Mouse (Mus musculus) hindbrain, embryonic 15.5 days (tissue): ENCODE results near the gene Gm49027. TPM values are rescaled to one million over a fixed set of nuclear protein-coding genes. Genes with fewer than 3 reads are reported as not detected.

Experiments used
- ATAC-seq: fragments of 200-750 bp; cut with Nextera tagmentation; 2 replicates; pipeline ENCODE4 v1.8.0; 2017; ENCODE audit warnings: low read depth, moderate number of reproducible peaks, moderate TSS enrichment; ENCODE audit not compliant: low FRiP score
- H3K27ac ChIP-seq: fragments of 300-500 bp; sonication (generic); replicated peaks from 2 replicates; pipeline ENCODE4 v1.5.1; 2015; ENCODE audit warnings: mild to moderate bottlenecking, inconsistent platforms
- H3K27me3 ChIP-seq: fragments of 300-500 bp; sonication (generic); 2 replicates; pipeline ENCODE4 v1.6.1; 2015; ENCODE audit warnings: control low read depth, inconsistent platforms
- H3K36me3 ChIP-seq: fragments of 300-500 bp; sonication (generic); 2 replicates; pipeline ENCODE4 v1.6.1; 2015; ENCODE audit warnings: control low read depth, inconsistent platforms
- H3K4me1 ChIP-seq: fragments of 300-500 bp; sonication (generic); replicated peaks from 2 replicates; pipeline ENCODE4 v1.6.1; 2015; ENCODE audit warnings: control low read depth, inconsistent platforms
- H3K4me2 ChIP-seq: fragments of 300-500 bp; sonication (generic); 2 replicates; pipeline ENCODE4 v1.6.1; 2015; ENCODE audit warnings: moderate library complexity, mild to moderate bottlenecking, inconsistent platforms
- H3K4me3 ChIP-seq: fragments of 300-500 bp; sonication (generic); 2 replicates; pipeline ENCODE4 v1.5.1; 2015; ENCODE audit warnings: mild to moderate bottlenecking, inconsistent platforms
- H3K9ac ChIP-seq: fragments of 300-500 bp; sonication (generic); 2 replicates; pipeline ENCODE4 v1.6.1; 2015; ENCODE audit warnings: inconsistent platforms
- H3K9me3 ChIP-seq: fragments of 300-500 bp; sonication (generic); 2 replicates; pipeline ENCODE4 v1.6.1; 2016; ENCODE audit warnings: control low read depth, inconsistent platforms
- WGBS: fragments of 180-500 bp; shearing (Covaris S2); methylation state at CpG from one replicate; pipeline ENCODE4 v1.1.7; 2015; 5-methylcytosine and 5-hydroxymethylcytosine counted together
- microRNA-seq: library from miRNA; unstranded; fragments of <30 nt; microRNA quantifications from one replicate; pipeline ENCODE4, GENCODE M21; 2016
- polyA plus RNA-seq: library from polyadenylated mRNA; unstranded; fragments of >200 nt; fragmentation: Nextera tagmentation; extraction: Ambion mirVana; gene quantifications from 2 replicates; pipeline ENCODE4 v1.2.1, GENCODE M21; 2015

The Gm49027 gene
- polyA plus RNA-seq, 1 experiment from 2014 or later = 1.6 TPM

GRCm38 (mm10) chr5:123489935-123490334 is 35.4 kb downstream of the Gm49027 start:
- no peaks in the 10 kb centered on the region for H3K27me3 ChIP-seq
- no peak overlapping the region for H3K27ac ChIP-seq
- peaks cover 8% of the 10 kb centered on the region for H3K4me1 ChIP-seq
- no peaks in the 10 kb centered on the region for H3K36me3 ChIP-seq
- 70% methylated on average over 9 of the region's 9 CpGs for WGBS
- 0 out of 2 replicates have a peak overlapping the region, but pooled peaks have one; percentile 62 for H3K4me2 ChIP-seq
- no peak for ATAC-seq
- no peak overlapping the region for H3K9ac ChIP-seq
- H3K9me3 ChIP-seq = no peaks in the 10 kb centered on the region
- no peak overlapping the region for H3K4me3 ChIP-seq

- Histone ChIP-seq H3K4me1 (peaks cover 8% of the 10 kb centered on the region), H3K9ac (no peak within 1 kb of the TSS), H3K4me2 (peak within 1 kb of the TSS; percentile 62), H3K27me3 (no peaks in the 10 kb centered on the region), H3K27ac (no peak within 1 kb of the TSS), H3K9me3 (no peaks in the 10 kb centered on the region), H3K36me3 (no peaks in the 10 kb centered on the region), H3K4me3 (peak within 1 kb of the TSS; percentile 29)
- ATAC-seq = peak; percentile 78
- 7% methylated on average over 25 of the region's 25 CpGs for WGBS
Measured at GRCm38 (mm10) chr5:123489112-123489785, 36.0 kb downstream of the Gm49027 start, which contains the start of the genes Lrrc43 and Il31. Lrrc43 (plus strand) TSS chr5:123489305. Il31 (minus strand) TSS chr5:123489489.

GRCm38 (mm10) chr5:123487659-123488395 is 37.5 kb downstream of the Gm49027 start:
- H3K36me3 ChIP-seq = no peaks in the 10 kb centered on the region
- H3K27me3 ChIP-seq = no peaks in the 10 kb centered on the region
- H3K4me3 ChIP-seq = no peak overlapping the region
- 87% methylated on average over 11 of the region's 11 CpGs for WGBS
- no peak overlapping the region for H3K27ac ChIP-seq
- H3K4me1 ChIP-seq = peaks cover 8% of the 10 kb centered on the region
- ATAC-seq = no peak
- H3K9ac ChIP-seq = no peak overlapping the region
- H3K9me3 ChIP-seq = no peaks in the 10 kb centered on the region
- no peak overlapping the region for H3K4me2 ChIP-seq

- Histone ChIP-seq H3K9me3 (no peaks in the 10 kb centered on the region), H3K27ac (no peak overlapping the region), H3K9ac (no peak overlapping the region), H3K36me3 (no peaks in the 10 kb centered on the region), H3K4me3 (no peak overlapping the region), H3K27me3 (no peaks in the 10 kb centered on the region), H3K4me1 (no peaks in the 10 kb centered on the region), H3K4me2 (no peak overlapping the region)
- WGBS = 47% methylated on average over 5 of the region's 5 CpGs
- no peak for ATAC-seq
Measured at GRCm38 (mm10) chr5:123473817-123474216, 51.5 kb downstream of the Gm49027 start.

- no peak overlapping the region for H3K4me2 ChIP-seq
- no peaks in the 10 kb centered on the region for H3K36me3 ChIP-seq
- H3K4me1 ChIP-seq = no peaks in the 10 kb centered on the region
- no peak for ATAC-seq
- H3K27me3 ChIP-seq = no peaks in the 10 kb centered on the region
- H3K9me3 ChIP-seq = no peaks in the 10 kb centered on the region
- WGBS = 70% methylated on average over 10 of the region's 10 CpGs
- no peak overlapping the region for H3K9ac ChIP-seq
- H3K27ac ChIP-seq = no peak overlapping the region
- no peak overlapping the region for H3K4me3 ChIP-seq
Measured at GRCm38 (mm10) chr5:123470784-123471400, 54.4 kb downstream of the Gm49027 start.

GRCm38 (mm10) chr5:123464638-123465037 is 60.6 kb downstream of the Gm49027 start:
- no peak for ATAC-seq

More at GRCm38 (mm10) chr5:123464638-123465037, 60.6 kb downstream of the Gm49027 start:
- Histone ChIP-seq H3K27me3 (no peaks in the 10 kb centered on the region), H3K27ac (no peak overlapping the region), H3K9ac (no peak overlapping the region), H3K4me1 (no peaks in the 10 kb centered on the region), H3K9me3 (no peaks in the 10 kb centered on the region), H3K4me2 (no peak overlapping the region), H3K4me3 (no peak overlapping the region), H3K36me3 (no peaks in the 10 kb centered on the region)
- 88% methylated on average over 1 of the region's 1 CpGs for WGBS

Small RNA genes lying within 50 kb of the gene (microRNA-seq; reads per million reads assigned to microRNA genes)
- gene Mir7647 = 0.65 reads per million

Other genes starting within 250 kb of the Gm49027 start
- 38.7 and 40.0 TPM in 2 replicates for gene Bcl7a, start 181.7 kb downstream of the Gm49027 start, polyA plus RNA-seq
- gene Mlxip, start 130.7 kb downstream of the Gm49027 start, polyA plus RNA-seq = 18.3 and 20.6 TPM in 2 replicates
- 0.38 and 0.43 TPM in 2 replicates for gene Lrrc43, start 36.2 kb downstream of the Gm49027 start, polyA plus RNA-seq
- gene Il31, start 36.0 kb downstream of the Gm49027 start, polyA plus RNA-seq = not detected in 2 replicates
- gene B3gnt4, start 15.0 kb downstream of the Gm49027 start, polyA plus RNA-seq = 0.76 and 1.3 TPM in 2 replicates
- 106 TPM in 2 replicates for gene Diablo, start 1.3 kb downstream of the Gm49027 start, polyA plus RNA-seq
- 38.1 and 38.7 TPM in 2 replicates for gene Vps33a, start 47.5 kb upstream of the Gm49027 start, polyA plus RNA-seq
- 79.6 and 81.0 TPM in 2 replicates for gene Clip1, start 159.1 kb upstream of the Gm49027 start, polyA plus RNA-seq
- gene Zcchc8, start 195.6 kb upstream of the Gm49027 start, polyA plus RNA-seq = 58.1 and 68.5 TPM in 2 replicates
- gene Rsrc2, start 223.9 kb upstream of the Gm49027 start, polyA plus RNA-seq = 122 and 129 TPM in 2 replicates
- 6.7 and 7.2 TPM in 2 replicates for gene Kntc1, start 224.2 kb upstream of the Gm49027 start, polyA plus RNA-seq